In the genomic region with DNA sequence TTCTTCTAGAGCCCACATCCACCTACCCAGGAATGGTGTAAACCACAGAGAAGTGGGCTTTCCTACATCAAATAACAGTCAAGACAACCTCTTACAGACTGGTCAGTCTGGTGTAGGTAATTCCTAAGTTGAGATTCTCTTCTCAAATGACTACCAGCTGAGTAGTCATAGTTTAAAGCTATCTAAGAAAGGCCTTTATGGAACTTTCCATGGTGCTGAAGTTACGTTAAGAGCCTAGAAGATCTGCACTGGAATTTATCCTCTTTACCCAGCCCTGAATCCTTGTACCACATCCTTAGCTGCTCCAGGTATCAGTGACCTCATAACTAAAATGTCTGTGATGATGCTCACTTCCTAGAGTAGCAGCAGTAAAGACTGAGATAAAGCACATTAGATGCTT, we compare ENCODE assay signal across 25 mouse cellular contexts.
DNase-seq lines count a peak whose midpoint lies in the region; ATAC-seq and TF ChIP-seq lines count a peak whose summit lies in the region.
"Had no signal": no experiment of that assay in that cellular context is flagged by ENCODE, and none has a peak within 500 bp of the region (broad histone marks: within the 10 kb centered on the region; RNA-seq: fewer than 3 reads in every experiment).

No protein-coding gene starts in this region.

- H3K27me3 ChIP-seq in heart, postnatal 0 days (ENCODE audit: control insufficient read depth, insufficient read depth, low read length), result no peaks in the 10 kb centered on the region
- no peaks in the 10 kb centered on the region for H3K27me3 ChIP-seq in liver, postnatal 0 days (ENCODE audit: insufficient read depth, low read length)
- no peaks in the 10 kb centered on the region for H3K27me3 ChIP-seq in forebrain, postnatal 0 days (ENCODE audit: insufficient read depth, low read length)
- H3K27me3 ChIP-seq: forebrain, embryonic 15.5 days; kidney, embryonic 15.5 days; midbrain, embryonic 15.5 days; neural tube, embryonic 13.5 days had no signal

- no peak for TF ChIP-seq EP300 in heart, postnatal 0 days (IDR thresholded peaks at IDR 0.05; ENCODE audit: low read depth)
- TF ChIP-seq EP300 in liver, postnatal 0 days (IDR thresholded peaks at IDR 0.05; ENCODE audit: low read depth), result no peak

- no peaks in the 10 kb centered on the region for H3K9me3 ChIP-seq in heart, postnatal 0 days (replicated peaks; ENCODE audit: control insufficient read depth, low read length)
- H3K9me3 ChIP-seq in liver, postnatal 0 days (ENCODE audit: low read length), result no peaks in the 10 kb centered on the region
- H3K9me3 ChIP-seq in forebrain, postnatal 0 days (ENCODE audit: low read length), result no peaks in the 10 kb centered on the region
- H3K9me3 ChIP-seq: forebrain, embryonic 15.5 days; hindbrain, embryonic 10.5 days; kidney, embryonic 15.5 days; midbrain, embryonic 15.5 days; neural tube, embryonic 13.5 days had no signal

- WGBS in heart, postnatal 0 days, result 34% methylated on average over 1 of the region's 1 CpGs
- 68% methylated on average over 1 of the region's 1 CpGs for WGBS in liver, postnatal 0 days (ENCODE audit: insufficient replicate concordance)
- 65% methylated on average over 1 of the region's 1 CpGs for WGBS in forebrain, postnatal 0 days

- no peaks in the 10 kb centered on the region for H3K36me3 ChIP-seq in heart, postnatal 0 days (replicated peaks; ENCODE audit: control insufficient read depth, insufficient read depth, low read length)
- no peaks in the 10 kb centered on the region for H3K36me3 ChIP-seq in liver, postnatal 0 days (replicated peaks; ENCODE audit: insufficient read depth, low read length)
- no peaks in the 10 kb centered on the region for H3K36me3 ChIP-seq in forebrain, postnatal 0 days (ENCODE audit: insufficient read depth)
- H3K36me3 ChIP-seq: forebrain, embryonic 15.5 days; hindbrain, embryonic 10.5 days; kidney, embryonic 15.5 days; midbrain, embryonic 15.5 days; neural tube, embryonic 13.5 days had no signal

- H3K9ac ChIP-seq in heart, postnatal 0 days (replicated peaks; ENCODE audit: low read depth, low read length), result no peak overlapping the region
- no peak overlapping the region for H3K9ac ChIP-seq in liver, postnatal 0 days (replicated peaks)
- H3K9ac ChIP-seq in forebrain, postnatal 0 days, result no peak overlapping the region
- H3K9ac ChIP-seq: forebrain, embryonic 15.5 days; kidney, embryonic 15.5 days; midbrain, embryonic 15.5 days; neural tube, embryonic 13.5 days had no signal

- intact Hi-C loops in heart, postnatal 25 days (cut with DNase I), result no loop called here

- TF ChIP-seq CTCF in heart, postnatal 0 days (IDR thresholded peaks at IDR 0.05; ENCODE audit: low read depth), result no peak
- TF ChIP-seq CTCF in liver, postnatal 0 days (IDR thresholded peaks at IDR 0.05; ENCODE audit: low read depth), result no peak
- no peak for TF ChIP-seq CTCF in forebrain, postnatal 0 days (IDR thresholded peaks at IDR 0.05; ENCODE audit: low read depth)

- no peak overlapping the region for H3K4me3 ChIP-seq in heart, postnatal 0 days (ENCODE audit: low read depth, low read length)
- H3K4me3 ChIP-seq in liver, postnatal 0 days (ENCODE audit: low read depth, low read length), result no peak overlapping the region
- no peak overlapping the region for H3K4me3 ChIP-seq in forebrain, postnatal 0 days (ENCODE audit: low read depth, low read length)
- H3K4me3 ChIP-seq: forebrain, embryonic 15.5 days; gastrocnemius, adult 2 months; hindbrain, embryonic 10.5 days; kidney, embryonic 15.5 days; midbrain, embryonic 15.5 days; myocyte; neural tube, embryonic 13.5 days had no signal

- DNase-seq in heart, postnatal 0 days (ENCODE audit: low spot score), result peak; percentile 15
- no peak for DNase-seq in heart, postnatal 25 days (ENCODE audit: low spot score)
- peak; percentile 36 for DNase-seq in retina, embryonic 14.5 days (ENCODE audit: low spot score)
- no peak for DNase-seq in retina, postnatal 1 day
- peak; percentile 67 for DNase-seq in embryo, embryonic 11 days
- DNase-seq in liver, postnatal 0 days, result no peak
- DNase-seq in layer of hippocampus, adult 8-10 months (ENCODE audit: low spot score in 2 of 2), result no peak
- DNase-seq in forebrain, postnatal 0 days, result no peak
- DNase-seq: adrenal gland, postnatal 25 days; B cell, adult 2 months; cerebellum, adult 9-10 months; gastrocnemius, adult 2 months; kidney, adult 11 months; lung, adult 18-20 months; lung, postnatal 36 days; right cerebral cortex, adult 18-20 months; right cerebral cortex, postnatal 4 days; thymus, postnatal 36 days had no signal

- no peaks in the 10 kb centered on the region for H3K4me1 ChIP-seq in heart, postnatal 0 days (ENCODE audit: control insufficient read depth, insufficient read depth)
- no peaks in the 10 kb centered on the region for H3K4me1 ChIP-seq in liver, postnatal 0 days (ENCODE audit: insufficient read depth)
- no peaks in the 10 kb centered on the region for H3K4me1 ChIP-seq in forebrain, postnatal 0 days (ENCODE audit: insufficient read depth)
- H3K4me1 ChIP-seq: forebrain, embryonic 15.5 days; kidney, embryonic 15.5 days; midbrain, embryonic 15.5 days had no signal

- H3K4me2 ChIP-seq in heart, postnatal 0 days (ENCODE audit: low read depth, low read length), result no peak overlapping the region
- H3K4me2 ChIP-seq in liver, postnatal 0 days (ENCODE audit: low read depth, low read length), result no peak overlapping the region
- no peak overlapping the region for H3K4me2 ChIP-seq in forebrain, postnatal 0 days (ENCODE audit: low read depth)
- H3K4me2 ChIP-seq: forebrain, embryonic 15.5 days; kidney, embryonic 15.5 days; liver, embryonic 11.5 days; midbrain, embryonic 15.5 days; neural tube, embryonic 13.5 days had no signal

- no peak for ATAC-seq in heart, postnatal 0 days (ENCODE audit: insufficient read depth, low read depth)
- ATAC-seq in liver, postnatal 0 days, result no peak
- no peak for ATAC-seq in forebrain, postnatal 0 days
- ATAC-seq: forebrain, embryonic 15.5 days; midbrain, embryonic 15.5 days had no signal

- H3K27ac ChIP-seq in heart, postnatal 0 days (ENCODE audit: low read depth), result no peak overlapping the region
- H3K27ac ChIP-seq in liver, postnatal 0 days (ENCODE audit: low read depth), result no peak overlapping the region
- H3K27ac ChIP-seq in forebrain, postnatal 0 days (ENCODE audit: low read depth, low read length), result no peak overlapping the region
- H3K27ac ChIP-seq: forebrain, embryonic 15.5 days; gastrocnemius, adult 2 months; hindbrain, embryonic 10.5 days; kidney, embryonic 15.5 days; midbrain, embryonic 15.5 days; neural tube, embryonic 13.5 days had no signal

Comparison
In these comparisons a context has a peak if more than half of its experiments do, and no peak if none do; other contexts are left out.
1. DNase-seq: peak in heart, postnatal 0 days (single experiment), retina, embryonic 14.5 days (single experiment) and embryo, embryonic 11 days (single experiment); none in heart, postnatal 25 days (single experiment), retina, postnatal 1 day (single experiment), liver, postnatal 0 days (single experiment), layer of hippocampus, adult 8-10 months (0 of 2) and forebrain, postnatal 0 days (single experiment).